Mouse (Mus musculus) olfactory bulb, adult 2 months (tissue): ENCODE measurements at regions not wholly inside any gene's neighbourhood (a gene's known extent, or its start where the extent isn't known, plus 50 kb on each side); places are given as distances from the start of the nearest gene placed in this dataset.

Experiments
- H3K27ac ChIP-seq: fragments of 200-500 bp; 2 replicates; pipeline ENCODE4 v1.5.1; 2012; ENCODE audit warnings: low read depth, low read length; ENCODE audit not compliant: insufficient read depth
- H3K4me1 ChIP-seq: fragments of 200-500 bp; 2 replicates; pipeline ENCODE4 v1.6.1; 2012; ENCODE audit warnings: low read length; ENCODE audit not compliant: control insufficient read depth, insufficient read depth
- H3K4me3 ChIP-seq: fragments of 200-500 bp; 2 replicates; pipeline ENCODE4 v1.5.1; 2012; ENCODE audit warnings: mild to moderate bottlenecking, low read depth, low read length, moderate library complexity; ENCODE audit not compliant: insufficient read depth
- CTCF ChIP-seq: fragments of 200-500 bp; IDR thresholded peaks from 2 replicates; pipeline ENCODE4 v1.5.1; 2012; ENCODE audit warnings: low read depth, mild to moderate bottlenecking, low read length, moderate library complexity; ENCODE audit not compliant: insufficient read depth
- POLR2A ChIP-seq: fragments of 200-500 bp; IDR thresholded peaks from 2 replicates; pipeline ENCODE4 v1.6.1; 2012; ENCODE audit warnings: mild to moderate bottlenecking, low read depth, low read length, moderate library complexity; ENCODE audit not compliant: insufficient read depth
- WGBS: fragments of 180-500 bp; shearing (Covaris S2); methylation state at CpG from one replicate; pipeline ENCODE4 v1.1.7; 2018; 5-methylcytosine and 5-hydroxymethylcytosine counted together

- WGBS = 95% methylated on average over 2 of the region's 2 CpGs
- TF ChIP-seq POLR2A = no peak
- TF ChIP-seq CTCF = no peak
- Histone ChIP-seq H3K4me3 (no peak overlapping the region), H3K27ac (no peak overlapping the region), H3K4me1 (no peaks in the 10 kb centered on the region)
These were observed 114.3 kb upstream of the Spred1 start for GRCm38 (mm10) chr2:117006846-117007245.

GRCm38 (mm10) chr2:117008922-117009321, 112.3 kb upstream of the Spred1 start:
- Histone ChIP-seq H3K27ac (no peak overlapping the region), H3K4me1 (no peaks in the 10 kb centered on the region), H3K4me3 (no peak overlapping the region)
- TF ChIP-seq CTCF (no peak), POLR2A (no peak)

GRCm38 (mm10) chr2:117010001-117010400, 111.2 kb upstream of the Spred1 start:
- Histone ChIP-seq H3K4me3 (no peak overlapping the region), H3K27ac (no peak overlapping the region), H3K4me1 (no peaks in the 10 kb centered on the region)
- TF ChIP-seq POLR2A = no peak
- TF ChIP-seq CTCF = no peak
- 86% methylated on average over 6 of the region's 6 CpGs for WGBS

- Histone ChIP-seq H3K4me3 (no peak overlapping the region), H3K4me1 (no peaks in the 10 kb centered on the region), H3K27ac (no peak overlapping the region)
- TF ChIP-seq POLR2A (no peak), CTCF (no peak)
These were observed 110.2 kb upstream of the Spred1 start for GRCm38 (mm10) chr2:117010942-117011341.

- peak overlapping the region; percentile 85 for H3K27ac ChIP-seq
These were observed 103.1 kb upstream of the Spred1 start for GRCm38 (mm10) chr2:117017921-117018651.

GRCm38 (mm10) chr2:117018917-117019538, 102.1 kb upstream of the Spred1 start:
- Histone ChIP-seq H3K4me3 (no peak overlapping the region), H3K4me1 (peaks cover 13% of the 10 kb centered on the region), H3K27ac (peak overlapping the region; percentile 85)
- no peak for TF ChIP-seq POLR2A
- TF ChIP-seq CTCF = no peak
- WGBS = 39% methylated on average over 6 of the region's 6 CpGs

More at GRCm38 (mm10) chr2:117017921-117018651, 103.1 kb upstream of the Spred1 start:
- no peak for TF ChIP-seq POLR2A
- TF ChIP-seq CTCF = no peak
- 34% methylated on average over 12 of the region's 12 CpGs for WGBS
- no peak overlapping the region for H3K4me3 ChIP-seq
- H3K4me1 ChIP-seq = peaks cover 13% of the 10 kb centered on the region

- Histone ChIP-seq H3K4me1 (peaks cover 13% of the 10 kb centered on the region), H3K27ac (no peak overlapping the region; the same call in 1 of the 2 replicates), H3K4me3 (no peak overlapping the region)
- WGBS = 89% methylated on average over 1 of the region's 1 CpGs
- no peak for TF ChIP-seq CTCF
- TF ChIP-seq POLR2A = no peak
These were observed 101.6 kb upstream of the Spred1 start for GRCm38 (mm10) chr2:117019552-117019951.

GRCm38 (mm10) chr2:117021787-117022186, 99.4 kb upstream of the Spred1 start:
- H3K4me1 ChIP-seq = peaks cover 13% of the 10 kb centered on the region
- no peak overlapping the region for H3K4me3 ChIP-seq
- no peak for TF ChIP-seq POLR2A
- WGBS = 25% methylated on average over 6 of the region's 6 CpGs
- H3K27ac ChIP-seq = no peak overlapping the region

- 91% methylated on average over 1 of the region's 1 CpGs for WGBS
- no peak for TF ChIP-seq POLR2A
- TF ChIP-seq CTCF = no peak
- Histone ChIP-seq H3K27ac (no peak overlapping the region), H3K4me3 (no peak overlapping the region), H3K4me1 (peaks cover 5% of the 10 kb centered on the region)
These were observed 97.7 kb upstream of the Spred1 start for GRCm38 (mm10) chr2:117023436-117023835.

GRCm38 (mm10) chr2:117027071-117027470, 94.1 kb upstream of the Spred1 start:
- 0 out of 2 replicates have a peak, but pooled peaks cover 2% of the 10 kb centered on the region for H3K4me1 ChIP-seq
- no peak for TF ChIP-seq CTCF
- no peak for TF ChIP-seq POLR2A
- H3K27ac ChIP-seq = no peak overlapping the region
- 70% methylated on average over 4 of the region's 4 CpGs for WGBS
- no peak overlapping the region for H3K4me3 ChIP-seq
